Mouse (Mus musculus) C2C12 (cell line): ENCODE data around the gene Nme3. TPM values are rescaled to one million over a fixed set of nuclear protein-coding genes. Genes with fewer than 3 reads are reported as not detected.

Source experiments
- H3K27me3 ChIP-seq: one replicate; pipeline ENCODE4 v1.6.1; 2011; ENCODE audit not compliant: control insufficient read depth, insufficient read depth, insufficient read length
- H3K36me3 ChIP-seq: one replicate; pipeline ENCODE4 v1.6.1; 2011; ENCODE audit not compliant: control insufficient read depth, insufficient read depth
- H3K4me3 ChIP-seq: one replicate; pipeline ENCODE4 v1.5.1; 2011; ENCODE audit warnings: mild to moderate bottlenecking, control low read depth; ENCODE audit not compliant: poor library complexity, insufficient read depth, severe bottlenecking
- H3K79me2 ChIP-seq: one replicate; pipeline ENCODE4 v1.6.1; 2011; ENCODE audit not compliant: control insufficient read depth, insufficient read depth
- H3K79me3 ChIP-seq: one replicate; pipeline ENCODE4 v1.6.1; 2011; ENCODE audit warnings: low read depth, control low read depth
- H3ac ChIP-seq: one replicate; pipeline ENCODE3; 2011; ENCODE audit warnings: low read depth; ENCODE audit not compliant: control insufficient read depth, insufficient read length
- CEBPB ChIP-seq: IDR thresholded peaks from one replicate; pipeline ENCODE4 v1.6.1; 2011; ENCODE audit warnings: low read depth, mild to moderate bottlenecking, control low read depth, moderate library complexity
- CTCF ChIP-seq: IDR thresholded peaks from one replicate; pipeline ENCODE4 v1.5.1; 2011; ENCODE audit not compliant: control insufficient read depth, insufficient read depth, insufficient read length
- FOSL1 ChIP-seq: IDR thresholded peaks from one replicate; pipeline ENCODE4 v1.8.0; 2011; ENCODE audit warnings: mild to moderate bottlenecking, low read length; ENCODE audit not compliant: poor library complexity, insufficient read depth, severe bottlenecking
- MAX ChIP-seq: IDR thresholded peaks from one replicate; pipeline ENCODE4 v1.6.1; 2011; ENCODE audit warnings: mild to moderate bottlenecking, control low read depth
- MYOD1 ChIP-seq: IDR thresholded peaks from one replicate; pipeline ENCODE4 v1.6.1; 2011; ENCODE audit warnings: low read depth; ENCODE audit not compliant: control insufficient read depth, insufficient read length
- MYOG ChIP-seq: IDR thresholded peaks from one replicate; pipeline ENCODE4 v1.6.1; 2011; ENCODE audit not compliant: control insufficient read depth, insufficient read length; ENCODE audit errors: extremely low read depth
- USF1 ChIP-seq: IDR thresholded peaks from one replicate; pipeline ENCODE4 v1.6.1; 2011; ENCODE audit warnings: low read depth, mild to moderate bottlenecking, control low read depth, moderate library complexity
- polyA plus RNA-seq: library from polyadenylated mRNA; unstranded; fragments of >200 nt; fragmentation: generic; extraction: Trizol; gene quantifications from one replicate; pipeline ENCODE4 v1.2.1, GENCODE M21; 2012; ENCODE audit warnings: missing spikeins

The Nme3 gene
- polyA plus RNA-seq, 1 experiment, result 19.8 TPM

- Histone ChIP-seq H3K79me2 (peaks cover 41% of the 10 kb centered on the region), H3K27me3 (no peaks in the 10 kb centered on the region), H3ac (no peak overlapping the region), H3K79me3 (peaks cover 13% of the 10 kb centered on the region), H3K4me3 (no peak overlapping the region), H3K36me3 (peaks cover 25% of the 10 kb centered on the region)
- TF ChIP-seq MAX (no peak), MYOD1 (no peak), USF1 (no peak), FOSL1 (no peak), MYOG (no peak), CEBPB (no peak), CTCF (no peak)
Measured at GRCm38 (mm10) chr17:24888862-24889261, 7.4 kb upstream of the Nme3 start.

- Histone ChIP-seq H3K79me3 (peaks cover 15% of the 10 kb centered on the region), H3ac (no peak overlapping the region), H3K4me3 (no peak overlapping the region), H3K27me3 (no peaks in the 10 kb centered on the region), H3K79me2 (peaks cover 49% of the 10 kb centered on the region), H3K36me3 (peaks cover 26% of the 10 kb centered on the region)
- no peak for TF ChIP-seq USF1
- TF ChIP-seq CTCF, result no peak
- TF ChIP-seq MYOG, result no peak
- no peak for TF ChIP-seq CEBPB
- TF ChIP-seq MAX, result no peak
- no peak for TF ChIP-seq MYOD1
- no peak for TF ChIP-seq FOSL1
Measured at GRCm38 (mm10) chr17:24890151-24891092, 5.9 kb upstream of the Nme3 start.

- Histone ChIP-seq H3K79me2 (peaks cover 50% of the 10 kb centered on the region), H3K36me3 (peaks cover 26% of the 10 kb centered on the region), H3K27me3 (no peaks in the 10 kb centered on the region), H3K79me3 (peaks cover 12% of the 10 kb centered on the region), H3ac (no peak overlapping the region), H3K4me3 (no peak overlapping the region)
- TF ChIP-seq FOSL1 (no peak), CEBPB (no peak), USF1 (no peak), CTCF (no peak), MYOD1 (no peak), MYOG (no peak), MAX (no peak)
Measured at GRCm38 (mm10) chr17:24891321-24891720, 5.0 kb upstream of the Nme3 start.

GRCm38 (mm10) chr17:24892785-24893184 is 3.5 kb upstream of the Nme3 start:
- Histone ChIP-seq H3K36me3 (peaks cover 35% of the 10 kb centered on the region), H3K79me3 (peaks cover 12% of the 10 kb centered on the region)
- TF ChIP-seq CTCF (no peak), FOSL1 (no peak), CEBPB (no peak), MAX (no peak), MYOD1 (no peak), MYOG (no peak), USF1 (no peak)

DNA sequence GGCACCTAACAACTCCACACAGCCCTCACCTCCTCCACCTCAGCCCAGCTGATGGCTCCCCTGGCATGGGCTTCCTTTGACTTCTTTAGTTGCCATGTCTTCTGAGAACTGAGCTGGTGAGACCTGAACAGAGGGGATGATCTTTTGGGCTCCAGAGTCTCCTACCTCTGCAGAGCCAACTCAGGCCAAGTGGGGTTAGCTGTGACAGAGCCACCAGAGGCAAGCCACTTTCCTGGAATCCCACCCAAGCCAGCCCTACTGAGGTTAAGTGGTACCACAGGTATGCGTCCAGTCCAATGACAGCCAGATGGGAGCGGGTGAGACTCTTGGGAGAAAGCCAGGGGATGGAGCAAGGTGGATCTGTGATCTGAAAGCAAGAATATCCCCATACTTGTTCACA is 3.0 kb upstream of the Nme3 start:
- no peaks in the 10 kb centered on the region for H3K27me3 ChIP-seq
- H3K36me3 ChIP-seq, result peaks cover 38% of the 10 kb centered on the region
- H3K79me2 ChIP-seq, result peaks cover 46% of the 10 kb centered on the region
- no peak for TF ChIP-seq CTCF
- TF ChIP-seq USF1, result no peak
- no peak for TF ChIP-seq FOSL1
- TF ChIP-seq MYOG, result no peak
- no peak for TF ChIP-seq CEBPB
- no peak for TF ChIP-seq MYOD1
- TF ChIP-seq MAX, result no peak
- H3ac ChIP-seq, result no peak overlapping the region
- no peak overlapping the region for H3K4me3 ChIP-seq
- H3K79me3 ChIP-seq, result peaks cover 12% of the 10 kb centered on the region

More at GRCm38 (mm10) chr17:24892785-24893184, 3.5 kb upstream of the Nme3 start:
- Histone ChIP-seq H3K27me3 (no peaks in the 10 kb centered on the region), H3ac (peak overlapping the region; percentile 30), H3K4me3 (no peak overlapping the region), H3K79me2 (peaks cover 47% of the 10 kb centered on the region)
